Mouse (Mus musculus) CH12.LX (cell line): ENCODE measurements around the gene Foxk1. TPM values are rescaled to one million over a fixed set of nuclear protein-coding genes. Genes with fewer than 3 reads are reported as not detected.

ENCODE experiments used
- DNase-seq: peaks from one replicate; pipeline ENCODE4 v3.0.0-alpha.2; 2013; ENCODE audit errors: extremely low read depth
- H3K27ac ChIP-seq: 2 replicates; pipeline ENCODE4 v1.5.1; 2012; ENCODE audit warnings: low read depth, mild to moderate bottlenecking, control low read depth, moderate library complexity; ENCODE audit not compliant: insufficient read depth
- H3K27me3 ChIP-seq: replicated peaks from 2 replicates; pipeline ENCODE3; 2012; ENCODE audit warnings: inconsistent platforms
- H3K36me3 ChIP-seq, 2 experiments: replicated peaks in 1 of 2; 2 replicates each; pipeline versions ENCODE3 to v1.6.1; 2012; ENCODE audit warnings: inconsistent platforms in 1 of 2, low read length in 1 of 2, mild to moderate bottlenecking in 1 of 2, mixed read lengths in 1 of 2, moderate library complexity in 1 of 2; ENCODE audit not compliant: control insufficient read depth in 1 of 2, insufficient read depth in 1 of 2
- H3K4me1 ChIP-seq, 2 experiments: 2 replicates each; pipeline ENCODE4 v1.6.1; 2012; ENCODE audit warnings: inconsistent platforms in 1 of 2, moderate library complexity in 1 of 2; ENCODE audit not compliant: insufficient read depth in 2 of 2, control insufficient read depth in 1 of 2
- H3K4me2 ChIP-seq: 2 replicates; pipeline ENCODE4 v1.6.1; 2012; ENCODE audit warnings: low read depth, mild to moderate bottlenecking, control low read depth; ENCODE audit not compliant: poor library complexity, insufficient read depth, severe bottlenecking
- H3K4me3 ChIP-seq, 3 experiments: fragments of 150-350 bp in 1 of 3; sonication (generic) in 1 of 3; replicated peaks in 1 of 3; 2 replicates each; pipeline versions ENCODE3 to v1.5.1; 2011 to 2012; ENCODE audit warnings: low read depth in 2 of 3, low read length in 2 of 3, mild to moderate bottlenecking in 2 of 3, moderate library complexity in 2 of 3, control low read depth in 1 of 3, improper control_type of control experiment in 1 of 3, inconsistent platforms in 1 of 3, mixed read lengths in 1 of 3; ENCODE audit not compliant: poor library complexity in 1 of 3
- H3K79me2 ChIP-seq: replicated peaks from 2 replicates; pipeline ENCODE4 v1.6.1; 2012; ENCODE audit warnings: mild to moderate bottlenecking, moderate library complexity; ENCODE audit not compliant: control insufficient read depth, poor library complexity, insufficient read depth, severe bottlenecking; ENCODE audit errors: extremely low read depth
- H3K9ac ChIP-seq: 2 replicates; pipeline ENCODE4 v1.6.1; 2012; ENCODE audit warnings: low read depth, mild to moderate bottlenecking, control low read depth, moderate library complexity; ENCODE audit not compliant: insufficient read depth
- H3K9me3 ChIP-seq: replicated peaks from 2 replicates; pipeline ENCODE3; 2012; ENCODE audit warnings: low read length, inconsistent platforms, mixed read lengths
- CTCF ChIP-seq, 2 experiments: IDR thresholded peaks in 1 of 2; conservative IDR thresholded peaks in 1 of 2; 2 replicates each; pipeline ENCODE4 v1.5.1; 2011 to 2012; ENCODE audit warnings: low read depth in 2 of 2, low read length in 2 of 2, improper control_type of control experiment in 1 of 2, inconsistent platforms in 1 of 2, mild to moderate bottlenecking in 1 of 2, moderate library complexity in 1 of 2
- E2F4 ChIP-seq: IDR thresholded peaks from 2 replicates; pipeline ENCODE4 v1.6.1; 2011; ENCODE audit warnings: low read depth, low read length, improper control_type of control experiment; ENCODE audit not compliant: insufficient replicate concordance
- ETS1 ChIP-seq: conservative IDR thresholded peaks from 2 replicates; pipeline ENCODE4 v1.6.1; 2012; ENCODE audit warnings: low read depth, mild to moderate bottlenecking, inconsistent platforms, low read length, improper control_type of control experiment, moderate library complexity
- GABPA ChIP-seq: IDR thresholded peaks from 2 replicates; pipeline ENCODE4 v1.6.1; 2012; ENCODE audit warnings: low read depth, low read length, improper control_type of control experiment, inconsistent platforms; ENCODE audit not compliant: insufficient replicate concordance
- HCFC1 ChIP-seq: IDR thresholded peaks from 2 replicates; pipeline ENCODE4 v1.6.1; 2012; ENCODE audit warnings: low read depth, mild to moderate bottlenecking, inconsistent platforms, low read length, improper control_type of control experiment
- IRF4 ChIP-seq: IDR thresholded peaks from 2 replicates; pipeline ENCODE4 v1.6.1; 2014; ENCODE audit warnings: low read depth, mild to moderate bottlenecking, inconsistent platforms, low read length, improper control_type of control experiment
- KAT2A ChIP-seq: IDR thresholded peaks from 2 replicates; pipeline ENCODE4 v1.6.1; 2012; ENCODE audit warnings: low read length, improper control_type of control experiment, inconsistent platforms; ENCODE audit not compliant: insufficient replicate concordance
- MAFK ChIP-seq: IDR thresholded peaks from 2 replicates; pipeline ENCODE4 v1.6.1; 2011; ENCODE audit warnings: low read length, improper control_type of control experiment; ENCODE audit not compliant: insufficient replicate concordance
- MAX ChIP-seq: IDR thresholded peaks from 2 replicates; pipeline ENCODE4 v1.6.1; 2011; ENCODE audit warnings: low read length, improper control_type of control experiment
- MEF2A ChIP-seq: IDR thresholded peaks from 2 replicates; pipeline ENCODE4 v1.6.1; 2014; ENCODE audit warnings: low read depth, mild to moderate bottlenecking, inconsistent platforms, low read length, improper control_type of control experiment, borderline replicate concordance
- MXI1 ChIP-seq: IDR thresholded peaks from 2 replicates; pipeline ENCODE4 v1.6.1; 2011; ENCODE audit warnings: mild to moderate bottlenecking, low read depth, low read length, improper control_type of control experiment
- MYC ChIP-seq: IDR thresholded peaks from 2 replicates; pipeline ENCODE4 v1.6.1; 2011; ENCODE audit warnings: low read depth, mild to moderate bottlenecking, improper control_type of control experiment, low read length
- PAX5 ChIP-seq: IDR thresholded peaks from 2 replicates; pipeline ENCODE4 v1.6.1; 2012; ENCODE audit warnings: low read length, inconsistent platforms, mixed read lengths
- POLR2A ChIP-seq: IDR thresholded peaks from 2 replicates; pipeline ENCODE4 v1.6.1; 2011; ENCODE audit warnings: low read depth, mild to moderate bottlenecking, improper control_type of control experiment, low read length
- POLR2AphosphoS2 ChIP-seq: IDR thresholded peaks from 2 replicates; pipeline ENCODE4 v1.6.1; 2011; ENCODE audit warnings: low read depth, low read length, improper control_type of control experiment
- RAD21 ChIP-seq: IDR thresholded peaks from 2 replicates; pipeline ENCODE4 v1.6.1; 2011; ENCODE audit warnings: low read depth, mild to moderate bottlenecking, low read length, improper control_type of control experiment, moderate library complexity
- RCOR1 ChIP-seq: conservative IDR thresholded peaks from 2 replicates; pipeline ENCODE4 v1.6.1; 2012; ENCODE audit warnings: low read depth, mild to moderate bottlenecking, inconsistent platforms, low read length, improper control_type of control experiment
- SIN3A ChIP-seq: IDR thresholded peaks from 2 replicates; pipeline ENCODE4 v1.6.1; 2012; ENCODE audit warnings: low read length, improper control_type of control experiment, inconsistent platforms
- SMC3 ChIP-seq: IDR thresholded peaks from 2 replicates; pipeline ENCODE4 v1.6.1; 2011; ENCODE audit warnings: low read depth, low read length, improper control_type of control experiment
- UBTF ChIP-seq: IDR thresholded peaks from 2 replicates; pipeline ENCODE4 v1.6.1; 2012; ENCODE audit warnings: low read depth, mild to moderate bottlenecking, inconsistent platforms, low read length, improper control_type of control experiment, moderate library complexity
- USF1 ChIP-seq: IDR thresholded peaks from 2 replicates; pipeline ENCODE4 v1.6.1; 2014; ENCODE audit warnings: low read depth, mild to moderate bottlenecking, inconsistent platforms, low read length, improper control_type of control experiment
- ZC3H11A ChIP-seq: IDR thresholded peaks from 2 replicates; pipeline ENCODE4 v1.6.1; 2012; ENCODE audit warnings: low read depth, mild to moderate bottlenecking, inconsistent platforms, low read length, improper control_type of control experiment
- ZKSCAN1 ChIP-seq: IDR thresholded peaks from 2 replicates; pipeline ENCODE4 v1.6.1; 2012; ENCODE audit warnings: low read depth, inconsistent platforms, low read length, improper control_type of control experiment, borderline replicate concordance
- dilution Hi-C: fragments of 300-500 bp; cut with MboI; formaldehyde crosslinking; loops from 2 replicates; pipeline ENCODE4 v1.14.3; 2020; ENCODE audit warnings: low sequenced_read_pairs; ENCODE audit not compliant: extremely low pct_unique_long_range_greater_than_20kb, extremely low pct_ligation_motif_present
- in situ Hi-C: fragments of 300-500 bp; cut with MboI; formaldehyde crosslinking; loops from 3 replicates; pipeline ENCODE4 v1.14.3; 2019; ENCODE audit warnings: low sequenced_read_pairs, low pct_ligation_motif_present, low pct_unique_long_range_greater_than_20kb, mixed read lengths
- polyA plus RNA-seq: library from polyadenylated mRNA; unstranded; fragments of >175 nt; gene quantifications from 2 replicates; pipeline ENCODE4 v1.2.1, GENCODE M21; 2012; ENCODE audit warnings: low read depth; ENCODE audit not compliant: insufficient read length
- total RNA-seq, 2 experiments: library from RNA; depleted of rRNA; stranded (reverse); fragments of 300-350 nt in 1 of 2; fragments of >200 nt in 1 of 2; gene quantifications; 2 replicates each; pipeline ENCODE4 v1.2.3; 2012 to 2014

Gene Foxk1
- total and polyA plus RNA-seq, 3 experiments = 5.3 to 23.4 (median 11.3) TPM

- H3K27ac ChIP-seq = no peak overlapping the region
- H3K36me3 ChIP-seq = peaks cover 52 to 80% of the 10 kb centered on the region in 2 experiments
- no peaks in the 10 kb centered on the region for H3K79me2 ChIP-seq
- no peaks in the 10 kb centered on the region for H3K27me3 ChIP-seq
- no peak for DNase-seq
- no peak overlapping the region for H3K9ac ChIP-seq
- dilution Hi-C loops (no loop called here), in situ Hi-C loops (no loop called here)
- H3K4me1 ChIP-seq = no peaks in the 10 kb centered on the region
- TF ChIP-seq GABPA = no peak
- no peak for TF ChIP-seq RCOR1
- no peak for TF ChIP-seq SMC3
- no peak for TF ChIP-seq USF1
- TF ChIP-seq CTCF (conservative IDR thresholded peaks at IDR 0.05 in 1 of 2, IDR thresholded peaks at IDR 0.05 in 1 of 2; ENCODE audit: low read depth in 2 of 2, low read length in 2 of 2) = no peak
- TF ChIP-seq POLR2A = no peak
- no peak for TF ChIP-seq IRF4
- no peak for TF ChIP-seq SIN3A
- TF ChIP-seq POLR2AphosphoS2 = no peak
- no peak for TF ChIP-seq UBTF
- TF ChIP-seq MAFK = no peak
- TF ChIP-seq ZKSCAN1 = no peak
- no peak for TF ChIP-seq E2F4
- no peak for TF ChIP-seq KAT2A
- TF ChIP-seq MXI1 = no peak
- TF ChIP-seq HCFC1 = no peak
- no peak overlapping the region for H3K4me2 ChIP-seq
- H3K4me3 ChIP-seq = no peak overlapping the region
- no peaks in the 10 kb centered on the region for H3K9me3 ChIP-seq
Observed at GRCm38 (mm10) chr5:142475669-142476068, 74.4 kb downstream of the Foxk1 start.

- no peak for DNase-seq
- Histone ChIP-seq H3K27ac (no peak overlapping the region), H3K4me1 (no peaks in the 10 kb centered on the region), H3K27me3 (no peaks in the 10 kb centered on the region), H3K79me2 (no peaks in the 10 kb centered on the region), H3K9ac (no peak overlapping the region), H3K4me3 (no peak overlapping the region), H3K36me3 (peaks cover 41 to 67% of the 10 kb centered on the region in 2 experiments), H3K9me3 (no peaks in the 10 kb centered on the region), H3K4me2 (no peak overlapping the region)
- dilution Hi-C loops (no loop called here), in situ Hi-C loops (no loop called here)
- no peak for TF ChIP-seq RAD21
- TF ChIP-seq ZC3H11A = no peak
- TF ChIP-seq MEF2A = no peak
- TF ChIP-seq MAX = no peak
- TF ChIP-seq ETS1 = no peak
- no peak for TF ChIP-seq MYC
- TF ChIP-seq SMC3 = no peak
- TF ChIP-seq E2F4 = no peak
- TF ChIP-seq SIN3A = no peak
- no peak for TF ChIP-seq POLR2A
- no peak for TF ChIP-seq GABPA
- TF ChIP-seq MXI1 = no peak
- no peak for TF ChIP-seq PAX5
Observed at GRCm38 (mm10) chr5:142477346-142477745, 76.0 kb downstream of the Foxk1 start.
